Mouse (Mus musculus) CH12.LX (cell line): Measurements from ENCODE around the gene Nr5a2.

ENCODE experiments used
- CHD2 ChIP-seq: IDR thresholded peaks from 2 replicates; pipeline ENCODE4 v1.6.1; 2011; ENCODE audit warnings: low read length, improper control_type of control experiment
- CTCF ChIP-seq, 2 experiments: IDR thresholded peaks in 1 of 2; conservative IDR thresholded peaks in 1 of 2; 2 replicates each; pipeline ENCODE4 v1.5.1; 2011 to 2012; ENCODE audit warnings: low read depth in 2 of 2, low read length in 2 of 2, improper control_type of control experiment in 1 of 2, inconsistent platforms in 1 of 2, mild to moderate bottlenecking in 1 of 2, moderate library complexity in 1 of 2
- ELF1 ChIP-seq: IDR thresholded peaks from 2 replicates; pipeline ENCODE4 v1.6.1; 2014; ENCODE audit warnings: low read depth, mild to moderate bottlenecking, inconsistent platforms, low read length, improper control_type of control experiment
- EP300 ChIP-seq: IDR thresholded peaks from 2 replicates; pipeline ENCODE4 v1.6.1; 2011; ENCODE audit warnings: low read length, improper control_type of control experiment
- ETS1 ChIP-seq: conservative IDR thresholded peaks from 2 replicates; pipeline ENCODE4 v1.6.1; 2012; ENCODE audit warnings: low read depth, mild to moderate bottlenecking, inconsistent platforms, low read length, improper control_type of control experiment, moderate library complexity
- GABPA ChIP-seq: IDR thresholded peaks from 2 replicates; pipeline ENCODE4 v1.6.1; 2012; ENCODE audit warnings: low read depth, low read length, improper control_type of control experiment, inconsistent platforms; ENCODE audit not compliant: insufficient replicate concordance
- KAT2A ChIP-seq: IDR thresholded peaks from 2 replicates; pipeline ENCODE4 v1.6.1; 2012; ENCODE audit warnings: low read length, improper control_type of control experiment, inconsistent platforms; ENCODE audit not compliant: insufficient replicate concordance
- MAX ChIP-seq: IDR thresholded peaks from 2 replicates; pipeline ENCODE4 v1.6.1; 2011; ENCODE audit warnings: low read length, improper control_type of control experiment
- MAZ ChIP-seq: IDR thresholded peaks from 2 replicates; pipeline ENCODE4 v1.6.1; 2012; ENCODE audit warnings: low read depth, mild to moderate bottlenecking, inconsistent platforms, low read length, improper control_type of control experiment, moderate library complexity
- NELFE ChIP-seq: IDR thresholded peaks from 2 replicates; pipeline ENCODE4 v1.6.1; 2011; ENCODE audit warnings: low read depth, low read length, improper control_type of control experiment
- POLR2A ChIP-seq: IDR thresholded peaks from 2 replicates; pipeline ENCODE4 v1.6.1; 2011; ENCODE audit warnings: low read depth, mild to moderate bottlenecking, improper control_type of control experiment, low read length
- RAD21 ChIP-seq: IDR thresholded peaks from 2 replicates; pipeline ENCODE4 v1.6.1; 2011; ENCODE audit warnings: low read depth, mild to moderate bottlenecking, low read length, improper control_type of control experiment, moderate library complexity
- TBP ChIP-seq: conservative IDR thresholded peaks from 2 replicates; pipeline ENCODE4 v1.6.1; 2011; ENCODE audit warnings: low read depth, low read length, improper control_type of control experiment
- ZNF384 ChIP-seq: IDR thresholded peaks from 2 replicates; pipeline ENCODE4 v1.6.1; 2012; ENCODE audit warnings: low read depth, low read length, improper control_type of control experiment, inconsistent platforms

- TF ChIP-seq CTCF (conservative IDR thresholded peaks at IDR 0.05 in 1 of 2, IDR thresholded peaks at IDR 0.05 in 1 of 2; ENCODE audit: low read depth in 2 of 2, low read length in 2 of 2): no peak
- TF ChIP-seq MAX: no peak
- TF ChIP-seq KAT2A: no peak
- TF ChIP-seq POLR2A: no peak
- TF ChIP-seq EP300: no peak
- TF ChIP-seq CHD2: no peak
- TF ChIP-seq GABPA: no peak
- no peak for TF ChIP-seq ELF1
- no peak for TF ChIP-seq NELFE
- no peak for TF ChIP-seq ZNF384
- TF ChIP-seq ETS1: no peak
- no peak for TF ChIP-seq RAD21
- TF ChIP-seq MAZ: no peak
- TF ChIP-seq TBP: no peak
These were observed 9.0 kb downstream of the Nr5a2 start for GRCm38 (mm10) chr1:136951155-136951650.
